Mouse (Mus musculus): ENCODE data around the gene Noc3l. TPM values are rescaled to one million over a fixed set of nuclear protein-coding genes. Genes with fewer than 3 reads are reported as not detected.

Gene Noc3l
- polyA plus RNA-seq (2015; fragmentation: Nextera tagmentation; extraction: Ambion mirVana), result 6.5 and 7.3 TPM in 2 replicates

GRCm38 (mm10) chr19:38818766-38819426 lies at the start of gene Noc3l:
TSS of gene Noc3l (minus strand) at chr19:38819237.
- Histone ChIP-seq H3K4me2 (replicated peaks) (peak within 1 kb of the TSS; percentile 67), H3K4me3 (replicated peaks) (peak within 1 kb of the TSS; percentile 81), H3K9me3 (no peaks in the 10 kb centered on the region), H3K27me3 (replicated peaks) (no peaks in the 10 kb centered on the region), H3K9ac (peak within 1 kb of the TSS; percentile 70), H3K36me3 (peaks cover 15% of the 10 kb centered on the region), H3K4me1 (replicated peaks) (no peaks in the 10 kb centered on the region), H3K27ac (no peak within 1 kb of the TSS)
- ATAC-seq, result peak; percentile 99
- under 1% methylated on average over 38 of the region's 38 CpGs for WGBS

- WGBS, result 92% methylated on average over 6 of the region's 6 CpGs
- H3K4me2 ChIP-seq (replicated peaks), result no peak overlapping the region
- H3K4me3 ChIP-seq (replicated peaks), result no peak overlapping the region
- H3K9ac ChIP-seq, result no peak overlapping the region
- no peaks in the 10 kb centered on the region for H3K4me1 ChIP-seq (replicated peaks)
- no peaks in the 10 kb centered on the region for H3K36me3 ChIP-seq
- no peaks in the 10 kb centered on the region for H3K9me3 ChIP-seq
- no peak for ATAC-seq
- H3K27me3 ChIP-seq (replicated peaks), result no peaks in the 10 kb centered on the region
- H3K27ac ChIP-seq, result no peak overlapping the region
Measured at GRCm38 (mm10) chr19:38862523-38862922, 43.5 kb upstream of the Noc3l start.

GRCm38 (mm10) chr19:38858224-38858623 lies 39.2 kb upstream of the Noc3l start:
- Histone ChIP-seq H3K4me3 (replicated peaks) (no peak overlapping the region), H3K4me2 (replicated peaks) (no peak overlapping the region), H3K27me3 (replicated peaks) (no peaks in the 10 kb centered on the region), H3K9ac (no peak overlapping the region), H3K36me3 (no peaks in the 10 kb centered on the region), H3K27ac (no peak overlapping the region), H3K4me1 (replicated peaks) (0 out of 2 replicates have a peak, but pooled peaks cover 2% of the 10 kb centered on the region), H3K9me3 (no peaks in the 10 kb centered on the region)
- no peak for ATAC-seq
- 96% methylated on average over 3 of the region's 3 CpGs for WGBS

GRCm38 (mm10) chr19:38846373-38846772 lies 27.3 kb upstream of the Noc3l start:
- no peaks in the 10 kb centered on the region for H3K27me3 ChIP-seq (replicated peaks)
- no peak for ATAC-seq
- no peaks in the 10 kb centered on the region for H3K36me3 ChIP-seq
- no peak overlapping the region for H3K27ac ChIP-seq
- H3K9me3 ChIP-seq, result no peaks in the 10 kb centered on the region
- no peak overlapping the region for H3K4me3 ChIP-seq (replicated peaks)
- H3K9ac ChIP-seq, result no peak overlapping the region
- no peaks in the 10 kb centered on the region for H3K4me1 ChIP-seq (replicated peaks)
- WGBS, result 67% methylated on average over 2 of the region's 2 CpGs
- H3K4me2 ChIP-seq (replicated peaks), result no peak overlapping the region

GRCm38 (mm10) chr19:38844817-38845216 lies 25.8 kb upstream of the Noc3l start:
- H3K27me3 ChIP-seq (replicated peaks), result no peaks in the 10 kb centered on the region
- H3K36me3 ChIP-seq, result no peaks in the 10 kb centered on the region
- H3K4me1 ChIP-seq (replicated peaks), result no peaks in the 10 kb centered on the region
- H3K9ac ChIP-seq, result no peak overlapping the region
- no peaks in the 10 kb centered on the region for H3K9me3 ChIP-seq
- WGBS, result 77% methylated on average over 5 of the region's 5 CpGs
- H3K4me3 ChIP-seq (replicated peaks), result no peak overlapping the region
- H3K27ac ChIP-seq, result no peak overlapping the region
- ATAC-seq, result no peak
- H3K4me2 ChIP-seq (replicated peaks), result no peak overlapping the region

GRCm38 (mm10) chr19:38837171-38837641 lies 18.2 kb upstream of the Noc3l start:
- peak; percentile 57; the same call in 1 of the 2 replicates for ATAC-seq
- peak overlapping the region; percentile 89 for H3K9ac ChIP-seq
- under 1% methylated on average over 53 of the region's 54 CpGs for WGBS
- 0 out of 2 replicates have a peak, but pooled peaks cover 2% of the 10 kb centered on the region for H3K4me1 ChIP-seq (replicated peaks)
- peak overlapping the region; percentile 82 for H3K4me2 ChIP-seq (replicated peaks)
- H3K36me3 ChIP-seq, result no peaks in the 10 kb centered on the region
- no peaks in the 10 kb centered on the region for H3K27me3 ChIP-seq (replicated peaks)
- peak overlapping the region; percentile 85 for H3K4me3 ChIP-seq (replicated peaks)
- no peaks in the 10 kb centered on the region for H3K9me3 ChIP-seq
- peak overlapping the region; percentile 87 for H3K27ac ChIP-seq

GRCm38 (mm10) chr19:38836438-38837170 lies 17.6 kb upstream of the Noc3l start, which contains the start of gene Tbc1d12:
TSS of gene Tbc1d12 (plus strand) at chr19:38836579.
- WGBS, result under 1% methylated on average over 98 of the region's 101 CpGs
- Histone ChIP-seq H3K4me2 (replicated peaks) (peak within 1 kb of the TSS; percentile 82), H3K9me3 (no peaks in the 10 kb centered on the region), H3K27ac (peak within 1 kb of the TSS; percentile 87), H3K4me3 (replicated peaks) (peak within 1 kb of the TSS; percentile 85), H3K9ac (peak within 1 kb of the TSS; percentile 89), H3K27me3 (replicated peaks) (no peaks in the 10 kb centered on the region), H3K4me1 (replicated peaks) (0 out of 2 replicates have a peak, but pooled peaks cover 2% of the 10 kb centered on the region), H3K36me3 (no peaks in the 10 kb centered on the region)
- peak; percentile 96 for ATAC-seq

- H3K9ac ChIP-seq, result peak overlapping the region; percentile 89
- no peaks in the 10 kb centered on the region for H3K36me3 ChIP-seq
- ATAC-seq, result no peak; the same call in 1 of the 2 replicates
- no peaks in the 10 kb centered on the region for H3K27me3 ChIP-seq (replicated peaks)
- H3K4me3 ChIP-seq (replicated peaks), result peak overlapping the region; percentile 85
- H3K4me2 ChIP-seq (replicated peaks), result peak overlapping the region; percentile 82
- H3K4me1 ChIP-seq (replicated peaks), result 0 out of 2 replicates have a peak, but pooled peaks cover 2% of the 10 kb centered on the region
- H3K9me3 ChIP-seq, result no peaks in the 10 kb centered on the region
- WGBS, result 20% methylated on average over 10 of the region's 10 CpGs
- 0 out of 2 replicates have a peak overlapping the region, but pooled peaks have one; percentile 87 for H3K27ac ChIP-seq
Measured at GRCm38 (mm10) chr19:38836084-38836437, 17.0 kb upstream of the Noc3l start.

GRCm38 (mm10) chr19:38833224-38833623 lies 14.2 kb upstream of the Noc3l start:
- no peak overlapping the region for H3K4me2 ChIP-seq (replicated peaks)
- no peak overlapping the region for H3K9ac ChIP-seq
- H3K36me3 ChIP-seq, result no peaks in the 10 kb centered on the region
- no peak overlapping the region for H3K4me3 ChIP-seq (replicated peaks)
- 0 out of 2 replicates have a peak, but pooled peaks cover under 1% of the 10 kb centered on the region for H3K4me1 ChIP-seq (replicated peaks)
- no peak overlapping the region for H3K27ac ChIP-seq
- H3K27me3 ChIP-seq (replicated peaks), result no peaks in the 10 kb centered on the region
- ATAC-seq, result no peak
- H3K9me3 ChIP-seq, result no peaks in the 10 kb centered on the region
- 56% methylated on average over 1 of the region's 1 CpGs for WGBS

GRCm38 (mm10) chr19:38820186-38820804 lies 1.3 kb upstream of the Noc3l start:
- H3K27me3 ChIP-seq (replicated peaks), result no peaks in the 10 kb centered on the region
- no peak overlapping the region for H3K27ac ChIP-seq
- H3K4me1 ChIP-seq (replicated peaks), result no peaks in the 10 kb centered on the region
- no peaks in the 10 kb centered on the region for H3K9me3 ChIP-seq
- H3K4me3 ChIP-seq (replicated peaks), result no peak overlapping the region
- WGBS, result 89% methylated on average over 4 of the region's 4 CpGs
- no peak overlapping the region for H3K9ac ChIP-seq
- peaks cover 7% of the 10 kb centered on the region; the same call in 1 of the 2 replicates for H3K36me3 ChIP-seq
- no peak for ATAC-seq
- H3K4me2 ChIP-seq (replicated peaks), result no peak overlapping the region

GRCm38 (mm10) chr19:38819427-38819802 lies 378 bp upstream of the Noc3l start:
- 14% methylated on average over 16 of the region's 16 CpGs for WGBS
- Histone ChIP-seq H3K9me3 (no peaks in the 10 kb centered on the region), H3K4me1 (replicated peaks) (no peaks in the 10 kb centered on the region), H3K4me3 (replicated peaks) (peak overlapping the region; percentile 81), H3K27ac (no peak overlapping the region), H3K36me3 (peaks cover 13% of the 10 kb centered on the region; the same call in 1 of the 2 replicates), H3K9ac (peak overlapping the region; percentile 66), H3K4me2 (replicated peaks) (peak overlapping the region; percentile 67), H3K27me3 (replicated peaks) (no peaks in the 10 kb centered on the region)
- ATAC-seq, result peak; percentile 74

GRCm38 (mm10) chr19:38818191-38818590 lies 846 bp downstream of the Noc3l start:
- H3K27me3 ChIP-seq (replicated peaks), result no peaks in the 10 kb centered on the region
- H3K4me2 ChIP-seq (replicated peaks), result peak overlapping the region; percentile 67
- H3K9ac ChIP-seq, result peak overlapping the region; percentile 70
- no peaks in the 10 kb centered on the region for H3K4me1 ChIP-seq (replicated peaks)
- H3K4me3 ChIP-seq (replicated peaks), result peak overlapping the region; percentile 81
- no peak for ATAC-seq
- no peak overlapping the region for H3K27ac ChIP-seq
- peaks cover 17% of the 10 kb centered on the region for H3K36me3 ChIP-seq
- no peaks in the 10 kb centered on the region for H3K9me3 ChIP-seq
- 32% methylated on average over 8 of the region's 8 CpGs for WGBS
